Mouse (Mus musculus) G1E (cell line): ENCODE results near the gene Gtf2h1.

Source experiments
- CTCF ChIP-seq: IDR thresholded peaks from 2 replicates; pipeline ENCODE4 v1.5.1; 2012; ENCODE audit warnings: low read depth, low read length, inconsistent platforms, mixed read lengths
- GATA1 ChIP-seq: IDR thresholded peaks from 2 replicates; pipeline ENCODE4 v1.6.1; 2012; ENCODE audit warnings: borderline replicate concordance, low read length, inconsistent platforms, mixed read lengths
- GATA2 ChIP-seq: IDR thresholded peaks from 2 replicates; pipeline ENCODE4 v1.6.1; 2012; ENCODE audit warnings: low read depth, low read length, inconsistent platforms, borderline replicate concordance
- POLR2AphosphoS5 ChIP-seq: IDR thresholded peaks from 2 replicates; pipeline ENCODE4 v1.6.1; 2012; ENCODE audit warnings: low read depth, low read length, inconsistent platforms; ENCODE audit not compliant: insufficient replicate concordance
- TAL1 ChIP-seq: conservative IDR thresholded peaks from 2 replicates; pipeline ENCODE4 v1.6.1; 2012; ENCODE audit warnings: low read depth, low read length, inconsistent platforms, mixed read lengths

GRCm38 (mm10) chr7:46842278-46842677, 46.4 kb downstream of the Gtf2h1 start:
- TF ChIP-seq CTCF = no peak
- TF ChIP-seq TAL1 = no peak
- no peak for TF ChIP-seq POLR2AphosphoS5
- no peak for TF ChIP-seq GATA1
- no peak for TF ChIP-seq GATA2
